Mouse (Mus musculus) right cerebral cortex, postnatal 25 days (tissue): ENCODE data around the gene Mmd.

ENCODE experiments used
- DNase-seq: peaks from one replicate; pipeline ENCODE4 v3.0.0; 2022

Gene Mmd

DNA sequence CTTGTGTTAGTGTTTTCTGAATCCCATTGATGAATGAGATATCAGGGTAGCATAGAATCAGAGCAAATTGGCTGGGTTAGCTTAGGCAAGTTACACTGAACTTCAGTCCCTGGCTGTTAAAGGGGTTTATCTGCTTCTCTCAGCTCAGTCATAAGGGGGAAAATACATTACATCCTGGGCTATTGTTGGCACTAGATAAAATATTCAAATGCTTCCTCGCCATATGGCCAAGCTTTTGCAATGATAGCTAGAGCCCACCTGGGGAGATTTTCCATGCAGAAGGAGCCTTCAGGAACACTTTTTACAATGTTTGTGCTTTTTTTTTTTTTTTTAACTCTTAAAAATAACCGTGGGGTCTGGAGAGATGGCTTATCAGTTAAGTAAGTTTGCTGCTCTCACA, 34.8 kb downstream of the Mmd start:
- DNase-seq: no peak

- DNase-seq: no peak
These were observed 35.4 kb downstream of the Mmd start for GRCm38 (mm10) chr11:90284623-90285022.

DNA sequence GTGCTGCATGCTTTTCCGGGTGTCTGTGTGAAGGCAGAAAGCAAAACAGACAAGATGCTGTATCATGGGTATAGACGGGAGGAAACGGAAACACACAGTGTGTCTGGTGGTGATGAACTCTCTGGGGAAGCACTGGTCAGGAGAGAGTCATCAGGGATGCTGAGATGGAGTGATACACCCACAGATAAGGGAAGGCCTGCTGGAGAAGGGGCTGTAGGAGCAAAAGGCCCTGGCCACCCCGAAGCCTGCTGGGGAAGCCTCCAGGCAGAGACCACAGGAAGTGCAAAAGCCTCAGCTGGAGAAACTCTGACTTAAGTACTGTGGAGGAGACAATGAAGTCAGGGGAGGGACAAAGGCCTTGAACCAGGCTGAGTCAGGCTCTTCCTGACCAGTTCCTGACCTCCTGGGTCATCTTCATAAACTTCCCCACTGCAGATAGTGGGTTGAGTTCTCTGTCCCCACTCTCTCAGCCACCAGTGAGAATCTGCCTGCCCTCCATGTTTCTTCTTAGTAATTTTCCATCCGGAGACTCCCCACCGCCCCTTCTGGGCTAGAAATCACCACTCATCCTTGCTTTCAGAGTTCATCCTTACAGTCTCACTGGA, 37.4 kb downstream of the Mmd start:
- no peak for DNase-seq

DNA sequence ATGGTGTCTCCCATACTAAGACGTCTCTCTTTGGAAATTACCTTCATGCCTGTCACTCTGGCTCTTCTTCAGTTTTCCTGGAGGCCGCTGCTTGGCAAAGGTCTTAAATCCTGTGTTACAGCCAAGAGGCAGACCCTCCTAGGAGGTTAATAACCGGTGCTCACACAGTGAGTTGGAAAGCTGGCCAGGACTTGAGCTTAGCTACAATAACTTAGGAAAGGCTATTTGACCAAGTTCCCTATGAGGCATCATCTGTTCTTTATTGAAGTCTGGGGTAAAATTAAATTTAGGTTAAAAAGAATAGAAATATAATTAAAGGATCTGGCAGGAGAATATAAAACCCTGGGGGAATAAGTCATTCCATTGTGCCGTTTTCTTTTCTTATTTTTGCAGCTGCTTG, 41.9 kb downstream of the Mmd start:
- no peak for DNase-seq

DNA sequence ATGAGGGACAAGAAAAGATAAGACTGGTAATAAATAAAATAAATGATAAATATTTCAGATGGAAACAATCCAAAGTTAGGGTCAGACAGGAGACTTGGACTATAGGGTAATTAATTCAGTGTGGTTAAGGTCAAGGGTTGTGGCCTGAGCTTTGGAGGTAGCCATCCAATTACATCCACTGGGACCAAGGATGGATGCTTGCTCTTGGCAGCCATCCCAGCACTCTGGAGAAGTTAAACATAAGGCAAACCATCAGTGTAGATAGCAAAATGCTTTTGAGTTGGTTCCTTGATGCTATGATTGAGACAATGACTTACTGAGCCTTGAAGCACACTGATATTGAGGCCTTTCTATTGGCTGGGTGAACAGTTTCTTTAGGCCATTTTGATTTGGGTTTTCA, 43.5 kb downstream of the Mmd start:
- DNase-seq: no peak

- no peak for DNase-seq
These were observed 45.4 kb downstream of the Mmd start for GRCm38 (mm10) chr11:90294622-90295021.

GRCm38 (mm10) chr11:90306067-90306466, 56.8 kb downstream of the Mmd start:
- no peak for DNase-seq

DNA sequence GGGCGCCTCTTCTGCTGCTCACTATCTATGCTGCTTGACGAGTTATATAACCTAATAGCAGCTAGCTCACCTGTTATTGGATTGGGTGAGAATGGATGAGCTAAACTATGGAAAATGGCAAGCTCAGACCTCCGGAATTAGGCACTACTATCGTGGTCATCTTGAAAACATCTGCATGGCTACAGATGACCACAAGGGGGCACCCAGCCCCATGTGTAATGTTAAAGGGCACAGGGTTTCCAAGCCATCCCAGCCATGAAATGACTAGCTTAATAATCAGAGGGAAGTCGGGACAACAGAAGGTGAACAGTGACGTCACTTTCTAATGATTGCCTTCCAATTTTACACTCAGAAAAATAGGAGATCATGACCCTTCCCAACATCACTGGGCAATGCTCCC, 57.7 kb downstream of the Mmd start:
- DNase-seq: no peak

GRCm38 (mm10) chr11:90314606-90315005, 65.3 kb downstream of the Mmd start:
- DNase-seq: no peak

DNA sequence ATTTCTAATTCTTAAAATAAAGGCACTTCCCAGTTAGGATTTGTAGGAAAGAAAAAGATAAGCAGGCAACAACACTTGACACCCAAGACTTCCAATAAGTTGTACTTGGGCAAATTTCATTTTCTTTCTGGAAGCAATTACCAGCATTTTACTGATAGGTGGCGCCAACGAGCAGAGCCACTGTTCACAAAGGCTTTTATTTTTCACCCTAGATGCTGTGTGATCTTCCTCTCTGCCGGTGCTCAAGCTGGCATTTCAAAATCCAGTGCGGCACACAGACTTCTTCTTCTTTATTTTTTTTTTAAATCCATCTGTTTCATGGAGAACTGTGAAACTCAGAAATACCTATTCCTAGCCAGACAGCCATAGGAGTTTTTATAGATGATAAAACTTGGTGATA, 68.2 kb downstream of the Mmd start:
- peak; percentile 48 for DNase-seq

GRCm38 (mm10) chr11:90320922-90321321, 71.7 kb downstream of the Mmd start:
- DNase-seq: no peak

DNA sequence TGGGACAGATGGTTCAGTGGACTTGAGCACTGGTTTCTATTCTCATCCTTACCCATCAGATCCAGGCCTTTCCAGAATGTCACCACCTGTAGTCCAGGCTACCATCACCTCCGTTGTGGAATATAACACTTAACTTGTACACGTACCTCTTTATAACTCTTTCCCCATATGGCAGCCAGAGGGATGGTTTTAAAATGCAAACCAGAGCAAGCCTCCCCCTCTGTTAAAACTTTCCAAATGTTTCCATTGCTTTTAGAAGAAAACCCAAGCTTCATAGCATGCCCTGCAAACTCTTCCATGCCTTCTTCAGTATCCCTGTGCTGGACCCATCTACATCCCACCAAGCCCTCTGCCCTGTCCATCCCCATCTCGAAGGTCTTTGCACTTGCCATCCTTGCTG, 75.3 kb downstream of the Mmd start:
- DNase-seq: no peak

GRCm38 (mm10) chr11:90326146-90326545, 76.9 kb downstream of the Mmd start:
- no peak for DNase-seq

GRCm38 (mm10) chr11:90326836-90327235, 77.6 kb downstream of the Mmd start:
- no peak for DNase-seq
